Mouse (Mus musculus) frontal cortex, adult 2 months (tissue): ENCODE data around the gene Klf15. TPM values are rescaled to one million over a fixed set of nuclear protein-coding genes. Genes with fewer than 3 reads are reported as not detected.

Experiments
- DNase-seq, 2 experiments: peaks; one replicate each; pipeline ENCODE4 v3.0.0; 2022; ENCODE audit warnings: low spot score in 1 of 2; ENCODE audit errors: extremely low spot score in 1 of 2
- polyA plus RNA-seq: library from polyadenylated mRNA; depleted of rRNA; stranded (reverse); fragments of >200 nt; gene quantifications from 2 replicates; pipeline ENCODE4 v1.2.3, GENCODE M21; 2012

Gene Klf15
- polyA plus RNA-seq, 1 experiment = 27.2 TPM

- no peak for DNase-seq
Measured at GRCm38 (mm10) chr6:90487531-90487930, 25.2 kb downstream of the Klf15 start.

- DNase-seq = no peak
Measured at GRCm38 (mm10) chr6:90489532-90489931, 27.2 kb downstream of the Klf15 start.

GRCm38 (mm10) chr6:90490976-90491375 is 28.6 kb downstream of the Klf15 start:
- DNase-seq = peak in 1 of 2 experiments; percentile 53

- no peak for DNase-seq
Measured at GRCm38 (mm10) chr6:90491956-90492744, 29.8 kb downstream of the Klf15 start.

GRCm38 (mm10) chr6:90494155-90494554 is 31.8 kb downstream of the Klf15 start:
- DNase-seq = no peak

GRCm38 (mm10) chr6:90494566-90494965 is 32.2 kb downstream of the Klf15 start:
- no peak for DNase-seq

- no peak for DNase-seq
Measured at GRCm38 (mm10) chr6:90495282-90495912, 33.0 kb downstream of the Klf15 start.

- DNase-seq = no peak
Measured at GRCm38 (mm10) chr6:90496217-90496616, 33.8 kb downstream of the Klf15 start.

GRCm38 (mm10) chr6:90499509-90499908 is 37.1 kb downstream of the Klf15 start:
- no peak for DNase-seq

GRCm38 (mm10) chr6:90501222-90501940 is 39.0 kb downstream of the Klf15 start:
- DNase-seq = no peak

GRCm38 (mm10) chr6:90505906-90506305 is 43.5 kb downstream of the Klf15 start:
- no peak for DNase-seq

GRCm38 (mm10) chr6:90506673-90507311 is 44.4 kb downstream of the Klf15 start:
- peak; percentile 79 to 90 for DNase-seq

- no peak for DNase-seq
Measured at GRCm38 (mm10) chr6:90507443-90507842, 45.1 kb downstream of the Klf15 start.

GRCm38 (mm10) chr6:90508197-90508624 is 45.8 kb downstream of the Klf15 start:
- DNase-seq = peak in 1 of 2 experiments; percentile 40

- DNase-seq = no peak
Measured at GRCm38 (mm10) chr6:90509085-90509484, 46.7 kb downstream of the Klf15 start.

- no peak for DNase-seq
Measured at GRCm38 (mm10) chr6:90512416-90512815, 50.0 kb downstream of the Klf15 start.

GRCm38 (mm10) chr6:90513074-90513856 is 50.9 kb downstream of the Klf15 start:
- no peak for DNase-seq

- no peak for DNase-seq
Measured at GRCm38 (mm10) chr6:90514369-90514768, 52.0 kb downstream of the Klf15 start.

- peak; percentile 55 to 94 for DNase-seq
Measured at GRCm38 (mm10) chr6:90514883-90515405, 52.6 kb downstream of the Klf15 start.

GRCm38 (mm10) chr6:90518892-90519291 is 56.5 kb downstream of the Klf15 start:
- no peak for DNase-seq
